Comparison of ENCODE assay signal across 10 mouse cellular contexts in genomic region chr17:31915756-31916460, GRCm38 (mm10).
DNase-seq lines count a peak whose midpoint lies in the region; ATAC-seq and TF ChIP-seq lines count a peak whose summit lies in the region.
"Had no signal": no experiment of that assay in that cellular context is flagged by ENCODE, and none has a peak within 500 bp of the region (broad histone marks: within the 10 kb centered on the region; RNA-seq: fewer than 3 reads in every experiment).

No protein-coding gene starts in this region.

- no peaks in the 10 kb centered on the region for H3K4me1 ChIP-seq in liver, embryonic 16.5 days (ENCODE audit: control insufficient read depth, low read depth, low read length)
- 0 out of 2 replicates have a peak, but pooled peaks cover 5% of the 10 kb centered on the region for H3K4me1 ChIP-seq in liver, embryonic 12.5 days
- H3K4me1 ChIP-seq in limb, embryonic 11.5 days (ENCODE audit: control insufficient read depth, insufficient read depth, low read length), result peaks cover 26% of the 10 kb centered on the region
- no peaks in the 10 kb centered on the region for H3K4me1 ChIP-seq in hindbrain, embryonic 16.5 days (ENCODE audit: control insufficient read depth, insufficient read depth, low read depth, low read length)

- WGBS in liver, embryonic 16.5 days (ENCODE audit: insufficient replicate concordance), result 61% methylated on average over 18 of the region's 18 CpGs
- WGBS in liver, embryonic 12.5 days (ENCODE audit: insufficient replicate concordance), result 72% methylated on average over 18 of the region's 18 CpGs
- 65% methylated on average over 18 of the region's 18 CpGs for WGBS in limb, embryonic 11.5 days
- WGBS in hindbrain, embryonic 16.5 days, result 90% methylated on average over 18 of the region's 18 CpGs

- intact Hi-C loops in gastrocnemius, postnatal 14 days (cut with DNase I; ENCODE audit: low total_unique reads), result no loop called here

- no peaks in the 10 kb centered on the region for H3K36me3 ChIP-seq in liver, embryonic 16.5 days (ENCODE audit: control insufficient read depth, insufficient read depth)
- no peaks in the 10 kb centered on the region for H3K36me3 ChIP-seq in liver, embryonic 12.5 days
- no peaks in the 10 kb centered on the region for H3K36me3 ChIP-seq in limb, embryonic 11.5 days (ENCODE audit: control insufficient read depth, insufficient read depth, low read length)
- no peaks in the 10 kb centered on the region for H3K36me3 ChIP-seq in myocyte (ENCODE audit: control insufficient read depth, insufficient read depth)
- no peaks in the 10 kb centered on the region for H3K36me3 ChIP-seq in hindbrain, embryonic 16.5 days (ENCODE audit: control insufficient read depth, insufficient read depth, low read length)

- H3K27ac ChIP-seq in liver, embryonic 16.5 days (ENCODE audit: low read length), result no peak overlapping the region
- H3K27ac ChIP-seq in liver, embryonic 12.5 days, result no peak overlapping the region
- H3K27ac ChIP-seq in limb, embryonic 11.5 days (replicated peaks; ENCODE audit: low read depth, low read length), result no peak overlapping the region
- H3K27ac ChIP-seq in hindbrain, embryonic 16.5 days (ENCODE audit: low read depth, low read length), result no peak overlapping the region

- no peaks in the 10 kb centered on the region for H3K9me3 ChIP-seq in liver, embryonic 16.5 days (replicated peaks; ENCODE audit: control insufficient read depth, low read length)
- H3K9me3 ChIP-seq in liver, embryonic 12.5 days (replicated peaks), result no peaks in the 10 kb centered on the region
- no peaks in the 10 kb centered on the region; the same call in 1 of the 2 replicates for H3K9me3 ChIP-seq in limb, embryonic 11.5 days (ENCODE audit: control insufficient read depth, low read length)
- no peaks in the 10 kb centered on the region for H3K9me3 ChIP-seq in hindbrain, embryonic 16.5 days (ENCODE audit: control insufficient read depth, low read length)
- H3K9me3 ChIP-seq: megakaryocyte, embryonic 14.5 days had no signal

- H3K4me3 ChIP-seq in liver, embryonic 16.5 days (ENCODE audit: low read depth, low read length), result no peak overlapping the region
- H3K4me3 ChIP-seq in liver, embryonic 12.5 days, result no peak overlapping the region
- H3K4me3 ChIP-seq in limb, embryonic 11.5 days (ENCODE audit: low read depth, low read length), result no peak overlapping the region
- no peak overlapping the region for H3K4me3 ChIP-seq in myocyte
- H3K4me3 ChIP-seq in hindbrain, embryonic 16.5 days (ENCODE audit: low read length), result no peak overlapping the region

- 0 out of 2 replicates have a peak, but pooled peaks have one; percentile 7 for ATAC-seq in liver, embryonic 16.5 days (ENCODE audit: low read depth)
- ATAC-seq in liver, embryonic 12.5 days, result no peak
- ATAC-seq in limb, embryonic 11.5 days (ENCODE audit: insufficient number of reproducible peaks, low FRiP score, low TSS enrichment, low read depth), result 0 out of 2 replicates have a peak, but pooled peaks have one; percentile 54
- ATAC-seq in hindbrain, embryonic 16.5 days, result no peak

- no peak overlapping the region for H3K9ac ChIP-seq in liver, embryonic 16.5 days (ENCODE audit: low read depth, low read length)
- no peak overlapping the region for H3K9ac ChIP-seq in liver, embryonic 12.5 days
- no peak overlapping the region for H3K9ac ChIP-seq in limb, embryonic 11.5 days (ENCODE audit: low read length)
- no peak overlapping the region for H3K9ac ChIP-seq in hindbrain, embryonic 16.5 days (ENCODE audit: low read depth, low read length)

- H3K79me2 ChIP-seq in myocyte (ENCODE audit: control insufficient read depth, insufficient read depth), result no peaks in the 10 kb centered on the region

- TF ChIP-seq POLR2A in myocyte (IDR thresholded peaks at IDR 0.05; ENCODE audit: insufficient read length, low read depth), result peak; percentile 7

- DNase-seq in gastrocnemius, postnatal 14 days, result peak; percentile 57
- peak; percentile 50 for DNase-seq in limb, embryonic 11.5 days (ENCODE audit: low spot score)
- no peak for DNase-seq in frontal cortex, postnatal 25 days (ENCODE audit: low spot score in 2 of 2)
- DNase-seq in layer of hippocampus, adult 11-12 months (ENCODE audit: low spot score), result no peak
- DNase-seq: cerebellum, postnatal 25 days had no signal

- H3K27me3 ChIP-seq in liver, embryonic 16.5 days (ENCODE audit: control insufficient read depth, insufficient read depth, low read depth, low read length), result no peaks in the 10 kb centered on the region
- H3K27me3 ChIP-seq in liver, embryonic 12.5 days (replicated peaks), result no peaks in the 10 kb centered on the region
- no peaks in the 10 kb centered on the region for H3K27me3 ChIP-seq in limb, embryonic 11.5 days (ENCODE audit: control insufficient read depth, insufficient read depth, low read length)
- no peaks in the 10 kb centered on the region for H3K27me3 ChIP-seq in myocyte (ENCODE audit: control insufficient read depth, insufficient read depth, insufficient read length)
- H3K27me3 ChIP-seq in hindbrain, embryonic 16.5 days (replicated peaks; ENCODE audit: control insufficient read depth, insufficient read depth, low read length), result no peaks in the 10 kb centered on the region

- H3ac ChIP-seq in myocyte (ENCODE audit: control insufficient read depth, insufficient read length), result no peak overlapping the region

- H3K4me2 ChIP-seq in liver, embryonic 16.5 days (ENCODE audit: low read depth, low read length), result no peak overlapping the region
- H3K4me2 ChIP-seq in liver, embryonic 12.5 days, result no peak overlapping the region
- H3K4me2 ChIP-seq in limb, embryonic 11.5 days (ENCODE audit: low read depth, severe bottlenecking), result no peak overlapping the region
- H3K4me2 ChIP-seq in myocyte (ENCODE audit: low read depth), result peak overlapping the region; percentile 37
- H3K4me2 ChIP-seq in hindbrain, embryonic 16.5 days (ENCODE audit: low read length), result no peak overlapping the region

TF ChIP-seq in myocyte, 11 proteins besides CTCF, POLR2A, EP300 and RAD21:
- TF ChIP-seq MYOD1 (IDR thresholded peaks at IDR 0.05; ENCODE audit: control insufficient read depth in 1 of 3, insufficient read length in 2 of 3, low read depth in 2 of 3) (peak; percentile 96 to 99 (median 99)), TCF3 (IDR thresholded peaks at IDR 0.05; ENCODE audit: insufficient read length, low read depth) (peak; percentile 81), USF1 (IDR thresholded peaks at IDR 0.05; ENCODE audit: low read depth) (no peak), MYOG (IDR thresholded peaks at IDR 0.05; ENCODE audit: control insufficient read depth in 1 of 3, insufficient read depth in 1 of 3, insufficient read length in 2 of 3, low read depth in 2 of 3) (peak in 2 of 3 experiments; percentile 53 to 81), TCF12 (IDR thresholded peaks at IDR 0.05; ENCODE audit: insufficient read depth, poor library complexity, severe bottlenecking) (peak; percentile 84)

Comparison
In these comparisons a context has a peak if more than half of its experiments do, and no peak if none do; other contexts are left out.
1. ATAC-seq: peak in liver, embryonic 16.5 days (single experiment) and limb, embryonic 11.5 days (single experiment); none in liver, embryonic 12.5 days (single experiment) and hindbrain, embryonic 16.5 days (single experiment).
2. DNase-seq: peak in gastrocnemius, postnatal 14 days (single experiment) and limb, embryonic 11.5 days (single experiment); none in frontal cortex, postnatal 25 days (0 of 2) and layer of hippocampus, adult 11-12 months (single experiment).